Mouse (Mus musculus) layer of hippocampus, adult 6 months (tissue): ENCODE data around the gene Gm26727. TPM values are rescaled to one million over a fixed set of nuclear protein-coding genes. Genes with fewer than 3 reads are reported as not detected.

Experiments used
- long read RNA-seq, 2 experiments: library from polyadenylated mRNA; unstranded; transcript quantifications; one replicate each; pipeline ENCODE4 v2.0.0; 2019 to 2020
- polyA plus RNA-seq: library from polyadenylated mRNA; unstranded; fragments of <200 nt; fragmentation: Nextera tagmentation; gene quantifications from 2 replicates; pipeline ENCODE4 v1.2.3, GENCODE M21; 2021

The Gm26727 gene
- not detected in 2 replicates for polyA plus RNA-seq
- long read RNA-seq, experiment 1: 0 reads
- long read RNA-seq, experiment 2: 0 reads

DNA sequence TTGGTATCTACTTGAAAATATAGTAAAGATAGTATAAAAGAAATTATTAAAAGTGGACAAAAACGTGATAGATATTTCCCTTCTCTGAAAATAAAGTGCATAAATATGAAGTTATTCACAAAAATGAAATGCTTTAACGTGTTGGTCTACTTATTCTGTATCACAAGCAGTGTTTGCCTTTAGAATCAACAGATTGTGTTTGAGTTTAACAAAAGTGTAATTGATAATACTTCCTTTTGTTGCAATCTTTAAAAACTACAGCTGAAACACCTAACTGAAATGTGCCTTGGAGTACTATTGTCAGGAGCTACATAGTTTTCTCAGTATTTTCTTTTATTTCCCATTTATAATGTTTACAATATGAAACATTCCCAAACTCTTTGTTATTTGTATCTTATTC is at the start of gene Gm26727:
Gene Gm26727 (minus strand): TSS at position 101 of the 400 bp plus-strand sequence.

GRCm38 (mm10) chr2:67445780-67446179 is 12.8 kb upstream of the Gm26727 start, which contains the start of gene Xirp2:
Gene Xirp2, plus strand, starts transcription at chr2:67446002.

DNA sequence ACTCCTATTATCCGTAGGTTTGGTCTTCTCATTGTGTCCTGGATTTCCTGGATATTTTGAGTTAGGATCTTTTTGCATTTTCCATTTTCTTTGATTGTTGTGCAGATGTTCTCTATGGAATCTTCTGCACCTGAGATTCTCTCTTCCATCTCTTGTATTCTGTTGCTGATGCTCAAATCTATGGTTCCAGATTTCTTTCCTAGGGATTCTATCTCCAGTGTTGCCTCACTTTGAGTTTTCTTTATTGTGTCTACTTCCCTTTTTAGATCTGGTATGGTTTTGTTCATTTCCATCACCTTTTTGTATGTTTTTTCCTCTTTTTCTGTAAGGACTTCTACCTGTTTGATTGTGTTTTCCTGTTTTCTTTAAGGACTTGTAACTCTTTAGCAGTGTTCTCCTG is 19.6 kb downstream of the Gm26727 start, which contains the start of gene Gm21830:
Gene Gm21830 (plus strand): TSS at position 301 of the 400 bp plus-strand sequence.

Other genes with a start within 250 kb of the Gm26727 start
- not detected in 2 replicates for gene Gm21830, start 19.5 kb downstream of the Gm26727 start, polyA plus RNA-seq
- gene Xirp2, start 12.8 kb upstream of the Gm26727 start, polyA plus RNA-seq: 0.01 TPM in 1 of 2 replicates, not detected in the other
- 16.1 and 19.8 TPM in 2 replicates for gene B3galt1, start 132.7 kb upstream of the Gm26727 start, polyA plus RNA-seq